Mouse (Mus musculus): Measurements from ENCODE around the gene Gm11011. TPM values are rescaled to one million over a fixed set of nuclear protein-coding genes. Genes with fewer than 3 reads are reported as not detected.
A peak's percentile ranks its signal among the peaks of the same experiment; 100 is the strongest.
"Not testable (repeated sequence)": the region's sequence is repeated elsewhere in the genome, so short reads cannot be mapped to it uniquely, and the experiment has no call there.

Gene Gm11011
- polyA plus RNA-seq (2016; fragmentation: Nextera tagmentation; extraction: Ambion mirVana): not detected in 2 replicates

GRCm38 (mm10) chr2:169587645-169588044 lies at the start of gene Gm11011:
Gene Gm11011, minus strand, starts transcription at chr2:169587745.
- not testable (repeated sequence) for ATAC-seq (ENCODE audit: insufficient number of reproducible peaks, insufficient read depth, low FRiP score, low TSS enrichment, low read depth)

GRCm38 (mm10) chr2:169636414-169636813 lies 48.9 kb upstream of the Gm11011 start:
- Histone ChIP-seq H3K9ac (replicated peaks) (peak overlapping the region; percentile 86; the same call in 1 of the 2 replicates), H3K4me3 (replicated peaks) (peak overlapping the region; percentile 70; the same call in 1 of the 2 replicates), H3K36me3 (no peaks in the 10 kb centered on the region), H3K27ac (no peak overlapping the region), H3K9me3 (no peaks in the 10 kb centered on the region), H3K4me1 (replicated peaks) (peaks cover 54% of the 10 kb centered on the region), H3K27me3 (0 out of 2 replicates have a peak, but pooled peaks cover 4% of the 10 kb centered on the region), H3K4me2 (peak overlapping the region; percentile 92)
- WGBS: 37% methylated on average over 4 of the region's 4 CpGs
- ATAC-seq (ENCODE audit: insufficient number of reproducible peaks, insufficient read depth, low FRiP score, low TSS enrichment, low read depth): no peak

More at GRCm38 (mm10) chr2:169587645-169588044, at the start of gene Gm11011:
- H3K27me3 ChIP-seq; H3K4me3 ChIP-seq (replicated peaks); H3K27ac ChIP-seq; H3K9ac ChIP-seq (replicated peaks); H3K4me2 ChIP-seq; H3K36me3 ChIP-seq; H3K9me3 ChIP-seq: not testable (repeated sequence)
- peaks cover 14% of the 10 kb centered on the region for H3K4me1 ChIP-seq (replicated peaks)

GRCm38 (mm10) chr2:169635428-169635827 lies 47.9 kb upstream of the Gm11011 start:
- ATAC-seq (ENCODE audit: insufficient number of reproducible peaks, insufficient read depth, low FRiP score, low TSS enrichment, low read depth): no peak
- Histone ChIP-seq H3K4me1 (replicated peaks) (peaks cover 49% of the 10 kb centered on the region), H3K9me3 (no peaks in the 10 kb centered on the region), H3K36me3 (no peaks in the 10 kb centered on the region), H3K4me3 (replicated peaks) (peak overlapping the region; percentile 70), H3K9ac (replicated peaks) (peak overlapping the region; percentile 86), H3K4me2 (peak overlapping the region; percentile 92), H3K27ac (no peak overlapping the region), H3K27me3 (0 out of 2 replicates have a peak, but pooled peaks cover 4% of the 10 kb centered on the region)
- 17% methylated on average over 7 of the region's 7 CpGs for WGBS

- Histone ChIP-seq H3K4me1 (replicated peaks) (peaks cover 49% of the 10 kb centered on the region), H3K9me3 (no peaks in the 10 kb centered on the region), H3K4me2 (peak overlapping the region; percentile 92), H3K27ac (peak overlapping the region; percentile 50; the same call in 1 of the 2 replicates), H3K27me3 (0 out of 2 replicates have a peak, but pooled peaks cover 4% of the 10 kb centered on the region), H3K4me3 (replicated peaks) (peak overlapping the region; percentile 70), H3K36me3 (no peaks in the 10 kb centered on the region), H3K9ac (replicated peaks) (peak overlapping the region; percentile 86)
- WGBS: 21% methylated on average over 17 of the region's 17 CpGs
- ATAC-seq (ENCODE audit: insufficient number of reproducible peaks, insufficient read depth, low FRiP score, low TSS enrichment, low read depth): no peak
Measured at GRCm38 (mm10) chr2:169634619-169635382, 47.3 kb upstream of the Gm11011 start.

GRCm38 (mm10) chr2:169633491-169634289 lies 46.1 kb upstream of the Gm11011 start:
- WGBS: 0% methylated on average over 38 of the region's 38 CpGs
- H3K4me3 ChIP-seq (replicated peaks): peak overlapping the region; percentile 70
- peak overlapping the region; percentile 86 for H3K9ac ChIP-seq (replicated peaks)
- peak overlapping the region; percentile 82 for H3K27ac ChIP-seq
- 0 out of 2 replicates have a peak, but pooled peaks cover 4% of the 10 kb centered on the region for H3K27me3 ChIP-seq
- H3K4me2 ChIP-seq: peak overlapping the region; percentile 92
- peaks cover 47% of the 10 kb centered on the region for H3K4me1 ChIP-seq (replicated peaks)
- 0 out of 2 replicates have a peak, but pooled peaks have one; percentile 12 for ATAC-seq (ENCODE audit: insufficient number of reproducible peaks, insufficient read depth, low FRiP score, low TSS enrichment, low read depth)
- H3K36me3 ChIP-seq: no peaks in the 10 kb centered on the region
- H3K9me3 ChIP-seq: no peaks in the 10 kb centered on the region

- H3K9me3 ChIP-seq: no peaks in the 10 kb centered on the region
- ATAC-seq (ENCODE audit: insufficient number of reproducible peaks, insufficient read depth, low FRiP score, low TSS enrichment, low read depth): peak; percentile 63
- peaks cover 36% of the 10 kb centered on the region for H3K4me1 ChIP-seq (replicated peaks)
- H3K9ac ChIP-seq (replicated peaks): peak within 1 kb of the TSS; percentile 86
- no peaks in the 10 kb centered on the region for H3K36me3 ChIP-seq
- H3K27me3 ChIP-seq: 0 out of 2 replicates have a peak, but pooled peaks cover 4% of the 10 kb centered on the region
- H3K4me2 ChIP-seq: peak within 1 kb of the TSS; percentile 92
- under 1% methylated on average over 22 of the region's 22 CpGs for WGBS
- peak within 1 kb of the TSS; percentile 70 for H3K4me3 ChIP-seq (replicated peaks)
- H3K27ac ChIP-seq: peak within 1 kb of the TSS; percentile 82
Measured at GRCm38 (mm10) chr2:169632338-169633151, 45.0 kb upstream of the Gm11011 start, which contains the start of gene Tshz2. Gene Tshz2, plus strand, starts transcription at chr2:169633013.

- H3K9ac ChIP-seq (replicated peaks): no peak overlapping the region
- H3K27ac ChIP-seq: no peak overlapping the region
- H3K4me3 ChIP-seq (replicated peaks): no peak overlapping the region
- H3K27me3 ChIP-seq: 0 out of 2 replicates have a peak, but pooled peaks cover 4% of the 10 kb centered on the region
- no peaks in the 10 kb centered on the region for H3K36me3 ChIP-seq
- WGBS: 77% methylated on average over 3 of the region's 3 CpGs
- no peak overlapping the region for H3K4me2 ChIP-seq
- H3K4me1 ChIP-seq (replicated peaks): peaks cover 14% of the 10 kb centered on the region
- H3K9me3 ChIP-seq: no peaks in the 10 kb centered on the region
- ATAC-seq (ENCODE audit: insufficient number of reproducible peaks, insufficient read depth, low FRiP score, low TSS enrichment, low read depth): no peak
Measured at GRCm38 (mm10) chr2:169630070-169630469, 42.5 kb upstream of the Gm11011 start.

GRCm38 (mm10) chr2:169621201-169621710 lies 33.7 kb upstream of the Gm11011 start:
- Histone ChIP-seq H3K9ac (replicated peaks) (peak overlapping the region; percentile 47; the same call in 1 of the 2 replicates), H3K36me3 (no peaks in the 10 kb centered on the region), H3K4me1 (replicated peaks) (peaks cover 19% of the 10 kb centered on the region), H3K4me2 (peak overlapping the region; percentile 62), H3K27ac (no peak overlapping the region), H3K4me3 (replicated peaks) (peak overlapping the region; percentile 28), H3K27me3 (0 out of 2 replicates have a peak, but pooled peaks cover 7% of the 10 kb centered on the region), H3K9me3 (no peaks in the 10 kb centered on the region)
- ATAC-seq (ENCODE audit: insufficient number of reproducible peaks, insufficient read depth, low FRiP score, low TSS enrichment, low read depth): peak; percentile 37; the same call in 1 of the 2 replicates
- WGBS: 7% methylated on average over 15 of the region's 15 CpGs

GRCm38 (mm10) chr2:169615998-169616397 lies 28.5 kb upstream of the Gm11011 start:
- Histone ChIP-seq H3K27me3 (no peaks in the 10 kb centered on the region), H3K4me2 (no peak overlapping the region), H3K4me3 (replicated peaks) (no peak overlapping the region), H3K4me1 (replicated peaks) (peaks cover 30% of the 10 kb centered on the region), H3K36me3 (no peaks in the 10 kb centered on the region), H3K9ac (replicated peaks) (no peak overlapping the region), H3K9me3 (no peaks in the 10 kb centered on the region), H3K27ac (no peak overlapping the region)
- WGBS: 65% methylated on average over 6 of the region's 6 CpGs
- ATAC-seq (ENCODE audit: insufficient number of reproducible peaks, insufficient read depth, low FRiP score, low TSS enrichment, low read depth): no peak

GRCm38 (mm10) chr2:169614683-169615082 lies 27.1 kb upstream of the Gm11011 start:
- no peaks in the 10 kb centered on the region for H3K27me3 ChIP-seq
- no peak overlapping the region for H3K4me3 ChIP-seq (replicated peaks)
- no peak overlapping the region for H3K9ac ChIP-seq (replicated peaks)
- peaks cover 36% of the 10 kb centered on the region for H3K4me1 ChIP-seq (replicated peaks)
- 62% methylated on average over 4 of the region's 4 CpGs for WGBS
- H3K27ac ChIP-seq: no peak overlapping the region
- no peaks in the 10 kb centered on the region for H3K36me3 ChIP-seq
- no peak for ATAC-seq (ENCODE audit: insufficient number of reproducible peaks, insufficient read depth, low FRiP score, low TSS enrichment, low read depth)
- no peak overlapping the region for H3K4me2 ChIP-seq
- H3K9me3 ChIP-seq: no peaks in the 10 kb centered on the region

All from limb, embryonic 12.5 days (tissue).